Mouse (Mus musculus) neural tube, embryonic 13.5 days (tissue): ENCODE results near the gene Zp3r. TPM values are rescaled to one million over a fixed set of nuclear protein-coding genes. Genes with fewer than 3 reads are reported as not detected.
"Not testable (repeated sequence)": the region's sequence is repeated elsewhere in the genome, so short reads cannot be mapped to it uniquely, and the experiment has no call there.

Experiments used
- ATAC-seq: fragments of 200-750 bp; cut with Nextera tagmentation; 2 replicates; pipeline ENCODE4 v1.8.0; 2017; ENCODE audit warnings: low read depth, mild to moderate bottlenecking, moderate TSS enrichment, moderate library complexity
- H3K27ac ChIP-seq: fragments of 300-500 bp; sonication (generic); replicated peaks from 2 replicates; pipeline ENCODE4 v1.5.1; 2015; ENCODE audit warnings: moderate library complexity, mild to moderate bottlenecking, inconsistent platforms
- H3K27me3 ChIP-seq: fragments of 300-500 bp; sonication (generic); 2 replicates; pipeline ENCODE4 v1.6.1; 2015; ENCODE audit warnings: mild to moderate bottlenecking, inconsistent platforms
- H3K36me3 ChIP-seq: fragments of 300-500 bp; sonication (generic); 2 replicates; pipeline ENCODE4 v1.6.1; 2015; ENCODE audit warnings: mild to moderate bottlenecking, inconsistent platforms
- H3K4me1 ChIP-seq: fragments of 300-500 bp; sonication (generic); replicated peaks from 2 replicates; pipeline ENCODE4 v1.6.1; 2015; ENCODE audit warnings: inconsistent platforms
- H3K4me2 ChIP-seq: fragments of 300-500 bp; sonication (generic); 2 replicates; pipeline ENCODE4 v1.6.1; 2015; ENCODE audit warnings: inconsistent platforms, mild to moderate bottlenecking, moderate library complexity
- H3K4me3 ChIP-seq: fragments of 300-500 bp; sonication (generic); 2 replicates; pipeline ENCODE4 v1.5.1; 2015; ENCODE audit warnings: mild to moderate bottlenecking, inconsistent platforms
- H3K9ac ChIP-seq: fragments of 300-500 bp; sonication (generic); 2 replicates; pipeline ENCODE4 v1.6.1; 2015; ENCODE audit warnings: moderate library complexity, mild to moderate bottlenecking, inconsistent platforms
- H3K9me3 ChIP-seq: fragments of 300-500 bp; sonication (generic); 2 replicates; pipeline ENCODE4 v1.6.1; 2016; ENCODE audit warnings: inconsistent platforms
- WGBS: fragments of 180-500 bp; shearing (Covaris S2); methylation state at CpG from one replicate; pipeline ENCODE4 v1.1.7; 2015; 5-methylcytosine and 5-hydroxymethylcytosine counted together
- polyA plus RNA-seq: library from polyadenylated mRNA; unstranded; fragments of >200 nt; fragmentation: Nextera tagmentation; extraction: Ambion mirVana; gene quantifications from 2 replicates; pipeline ENCODE4 v1.2.1, GENCODE M21; 2015

The Zp3r gene
- polyA plus RNA-seq, result not detected in 2 replicates

DNA sequence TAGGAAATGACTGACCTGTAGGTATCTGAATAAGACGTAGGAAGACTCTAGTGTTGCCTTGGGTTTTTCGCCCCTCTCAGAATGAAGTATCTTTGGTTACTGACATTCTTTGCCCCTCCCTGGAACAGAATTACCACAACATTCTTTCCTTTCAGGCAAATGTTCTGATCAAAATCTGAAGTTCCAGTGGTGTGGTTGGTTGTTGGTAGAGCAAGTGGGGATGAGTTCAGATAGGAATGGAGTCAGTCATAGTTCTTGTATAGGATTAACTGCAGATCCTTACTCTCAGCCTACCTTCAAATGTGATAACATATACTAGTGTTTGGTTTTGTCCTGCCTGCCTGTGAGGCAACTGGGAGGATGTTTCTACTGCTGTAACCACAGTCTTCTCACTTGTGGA, at the start of gene Zp3r:
Gene Zp3r (minus strand): TSS at position 101 of the 400 bp plus-strand sequence.
- no peaks in the 10 kb centered on the region for H3K36me3 ChIP-seq
- H3K4me3 ChIP-seq, result no peak within 1 kb of the TSS
- ATAC-seq, result no peak
- H3K27me3 ChIP-seq, result no peaks in the 10 kb centered on the region
- H3K27ac ChIP-seq, result no peak within 1 kb of the TSS
- 96% methylated on average over 2 of the region's 2 CpGs for WGBS
- H3K4me1 ChIP-seq, result no peaks in the 10 kb centered on the region
- no peak within 1 kb of the TSS for H3K9ac ChIP-seq
- no peak within 1 kb of the TSS for H3K4me2 ChIP-seq
- no peaks in the 10 kb centered on the region for H3K9me3 ChIP-seq

DNA sequence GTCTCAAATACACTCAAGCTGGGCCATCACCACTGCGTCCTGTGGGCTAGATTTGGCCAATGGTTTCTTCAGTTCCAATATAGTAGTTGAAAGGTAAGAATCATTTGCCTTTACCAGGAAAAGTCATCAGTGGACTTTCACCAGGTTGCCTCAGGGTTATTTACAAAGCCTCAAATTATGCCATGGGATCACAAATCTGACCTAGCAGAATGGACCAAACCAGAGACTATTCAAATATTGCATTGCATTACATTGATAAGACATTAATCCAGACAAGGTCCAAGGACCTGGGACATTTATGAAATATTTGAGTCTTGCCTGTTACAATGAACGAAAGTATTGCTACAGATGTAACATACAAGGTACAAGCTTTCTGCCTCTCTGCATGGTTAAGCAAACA, 49.1 kb upstream of the Zp3r start:
- no peaks in the 10 kb centered on the region for H3K27me3 ChIP-seq
- no peak overlapping the region for H3K27ac ChIP-seq
- H3K9me3 ChIP-seq, result no peaks in the 10 kb centered on the region
- no peak for ATAC-seq
- no peak overlapping the region for H3K4me3 ChIP-seq
- H3K36me3 ChIP-seq, result no peaks in the 10 kb centered on the region
- WGBS, result 90% methylated on average over 2 of the region's 2 CpGs
- no peak overlapping the region for H3K9ac ChIP-seq
- no peaks in the 10 kb centered on the region for H3K4me1 ChIP-seq
- no peak overlapping the region for H3K4me2 ChIP-seq

DNA sequence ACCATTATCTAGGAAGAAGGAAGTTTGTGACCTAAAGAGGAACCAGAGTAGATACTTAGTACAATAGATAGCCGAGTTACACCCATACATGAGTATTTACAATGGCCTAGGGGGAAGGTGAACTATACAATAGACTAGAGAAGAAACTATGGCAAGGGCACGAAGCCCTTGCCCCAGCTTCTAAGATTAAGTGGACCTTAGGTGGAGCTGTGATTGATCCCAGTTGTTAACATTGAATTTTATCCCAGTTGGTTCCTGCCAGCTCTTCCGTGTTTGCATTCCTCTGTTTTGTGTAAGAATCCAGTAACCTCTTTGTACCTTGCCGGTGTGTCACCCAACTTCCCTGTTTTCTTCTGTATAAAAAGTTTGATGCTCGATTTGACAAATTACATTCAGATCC, 34.2 kb upstream of the Zp3r start:
- H3K4me1 ChIP-seq, ATAC-seq, H3K9me3 ChIP-seq, H3K9ac ChIP-seq, H3K36me3 ChIP-seq, H3K27ac ChIP-seq, H3K27me3 ChIP-seq, H3K4me2 ChIP-seq, H3K4me3 ChIP-seq: not testable (repeated sequence)
- WGBS, result 92% methylated on average over 5 of the region's 5 CpGs

DNA sequence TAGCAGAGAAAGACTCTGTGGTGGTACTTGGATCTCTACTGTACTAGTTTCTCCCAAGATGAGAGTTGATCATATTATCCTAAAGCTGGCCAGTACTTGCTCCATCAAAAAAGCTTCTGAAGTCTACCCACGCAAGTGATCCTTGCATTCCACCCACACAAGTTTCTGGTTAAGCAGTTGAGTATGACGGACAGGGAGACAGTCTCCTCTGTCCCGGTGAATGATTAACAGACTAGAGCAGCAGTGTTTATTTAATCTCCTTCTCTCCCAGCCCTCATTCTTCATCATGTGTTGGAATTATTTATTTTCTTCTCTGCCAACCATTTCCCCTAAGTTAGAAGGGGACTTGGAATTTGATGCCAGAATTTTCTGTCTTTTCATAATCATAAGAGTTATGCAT, 32.0 kb upstream of the Zp3r start, which contains the start of gene C4bp:
Gene C4bp (minus strand): TSS at position 179 of the 400 bp plus-strand sequence.
- H3K4me1 ChIP-seq, result no peaks in the 10 kb centered on the region
- H3K4me3 ChIP-seq, result no peak within 1 kb of the TSS
- H3K4me2 ChIP-seq, result no peak within 1 kb of the TSS
- H3K27ac ChIP-seq, result no peak within 1 kb of the TSS
- H3K27me3 ChIP-seq, result no peaks in the 10 kb centered on the region
- no peak within 1 kb of the TSS for H3K9ac ChIP-seq
- 81% methylated on average over 3 of the region's 3 CpGs for WGBS
- no peaks in the 10 kb centered on the region for H3K9me3 ChIP-seq
- no peak for ATAC-seq
- no peaks in the 10 kb centered on the region for H3K36me3 ChIP-seq

DNA sequence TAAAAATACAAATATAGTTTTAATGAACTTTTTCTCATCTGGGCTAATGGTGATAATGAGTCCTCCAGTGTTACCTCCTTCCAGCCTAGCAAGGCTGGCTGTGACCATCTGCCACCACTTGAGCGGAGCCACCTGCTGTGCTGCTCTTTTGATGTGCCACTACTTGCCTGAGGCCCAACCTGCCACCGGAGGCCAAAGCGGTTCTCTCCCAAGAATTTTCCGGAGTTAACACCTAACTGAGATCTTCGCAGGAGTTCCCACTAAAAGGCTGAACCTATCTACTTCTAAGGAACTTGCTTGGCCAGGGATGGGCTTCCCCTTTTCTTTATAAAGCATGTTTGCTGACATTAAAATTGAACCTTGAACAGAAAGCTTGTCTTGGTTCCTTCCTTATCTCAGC, 30.2 kb upstream of the Zp3r start:
- H3K4me3 ChIP-seq, H3K27ac ChIP-seq, H3K4me2 ChIP-seq, H3K27me3 ChIP-seq, H3K4me1 ChIP-seq, ATAC-seq, H3K9ac ChIP-seq, H3K36me3 ChIP-seq, H3K9me3 ChIP-seq: not testable (repeated sequence)
- 36% methylated on average over 5 of the region's 5 CpGs for WGBS

DNA sequence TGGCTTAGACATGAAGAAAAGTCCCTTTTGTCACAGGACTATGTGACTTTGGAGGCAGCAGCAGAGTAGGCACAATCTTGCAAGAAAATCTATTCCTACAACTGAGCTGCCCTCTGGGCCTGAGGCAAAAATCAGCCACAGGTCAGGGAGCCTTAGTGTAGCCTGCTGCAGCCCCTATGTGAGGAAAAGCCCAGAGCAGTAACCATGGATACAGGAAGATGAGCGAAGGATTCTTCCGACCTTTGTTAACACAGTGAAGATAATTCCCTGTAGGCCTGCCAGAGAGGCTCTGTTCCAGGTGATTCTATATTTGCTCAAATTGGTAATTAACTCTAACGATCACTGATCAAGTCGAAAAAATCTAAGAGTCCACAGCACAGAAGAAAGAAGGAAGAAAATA, 14.7 kb upstream of the Zp3r start:
- 61% methylated on average over 4 of the region's 4 CpGs for WGBS

DNA sequence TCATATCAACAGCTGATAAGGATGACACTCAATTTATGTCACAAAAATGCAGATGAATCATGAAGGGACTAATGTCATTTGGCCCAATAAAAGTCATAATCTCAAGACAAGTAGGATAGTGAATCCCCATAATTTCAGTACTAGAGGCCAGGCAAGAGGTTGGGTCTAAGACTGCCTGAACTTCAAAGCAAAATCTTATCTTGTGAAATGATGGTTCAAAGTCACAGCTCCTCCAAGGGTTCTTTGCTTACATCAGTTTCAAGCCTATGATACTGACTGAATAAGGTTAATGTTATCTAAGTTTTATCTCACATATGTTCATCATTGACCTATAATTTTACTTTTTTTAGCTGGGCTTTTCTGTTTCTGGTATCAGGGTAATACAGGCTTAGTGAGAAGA, 11.5 kb upstream of the Zp3r start:
- H3K9me3 ChIP-seq, result no peaks in the 10 kb centered on the region
- H3K27ac ChIP-seq, result no peak overlapping the region
- no peaks in the 10 kb centered on the region for H3K36me3 ChIP-seq
- no peaks in the 10 kb centered on the region for H3K4me1 ChIP-seq
- no peak overlapping the region for H3K9ac ChIP-seq
- H3K4me2 ChIP-seq, result no peak overlapping the region
- no peak for ATAC-seq
- H3K27me3 ChIP-seq, result no peaks in the 10 kb centered on the region
- H3K4me3 ChIP-seq, result no peak overlapping the region

More for the DNA sequence above, 14.7 kb upstream of the Zp3r start:
- ATAC-seq, result no peak
- Histone ChIP-seq H3K9me3 (no peaks in the 10 kb centered on the region), H3K4me2 (no peak overlapping the region), H3K4me3 (no peak overlapping the region), H3K27ac (no peak overlapping the region), H3K9ac (no peak overlapping the region), H3K27me3 (no peaks in the 10 kb centered on the region), H3K36me3 (no peaks in the 10 kb centered on the region), H3K4me1 (no peaks in the 10 kb centered on the region)

DNA sequence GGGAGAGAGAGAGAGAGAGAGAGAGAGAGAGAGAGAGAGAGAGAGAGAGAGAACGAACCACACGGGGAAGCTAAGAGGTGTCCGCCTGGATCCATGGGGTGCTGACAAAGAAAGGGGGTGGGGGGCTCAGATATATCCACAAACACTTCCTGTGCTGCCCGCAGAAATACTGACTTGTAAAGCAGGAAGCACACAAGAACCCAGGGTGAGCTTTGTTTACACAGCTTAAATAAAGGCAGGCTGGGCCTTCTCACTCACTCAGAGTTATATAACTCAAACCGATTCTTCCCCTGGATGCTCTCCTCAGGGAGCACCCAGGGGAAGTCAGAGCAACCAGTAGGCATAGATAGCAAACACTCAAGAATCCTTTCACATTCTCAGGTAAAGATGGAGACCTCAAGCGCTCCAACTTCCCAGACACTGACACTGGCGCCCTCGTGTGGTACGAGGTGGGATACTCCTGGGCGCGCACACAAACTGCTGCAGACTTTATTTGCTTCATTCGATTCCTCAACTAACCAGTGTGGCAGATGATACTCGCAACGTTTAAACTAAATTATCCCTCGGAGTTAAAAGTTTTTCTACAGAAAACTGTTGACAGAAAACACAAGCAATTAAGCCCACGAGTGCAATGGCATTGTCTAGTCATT, 4.5 kb upstream of the Zp3r start:
- no peak overlapping the region for H3K4me2 ChIP-seq
- no peaks in the 10 kb centered on the region for H3K4me1 ChIP-seq
- no peak; the same call in 1 of the 2 replicates for ATAC-seq

DNA sequence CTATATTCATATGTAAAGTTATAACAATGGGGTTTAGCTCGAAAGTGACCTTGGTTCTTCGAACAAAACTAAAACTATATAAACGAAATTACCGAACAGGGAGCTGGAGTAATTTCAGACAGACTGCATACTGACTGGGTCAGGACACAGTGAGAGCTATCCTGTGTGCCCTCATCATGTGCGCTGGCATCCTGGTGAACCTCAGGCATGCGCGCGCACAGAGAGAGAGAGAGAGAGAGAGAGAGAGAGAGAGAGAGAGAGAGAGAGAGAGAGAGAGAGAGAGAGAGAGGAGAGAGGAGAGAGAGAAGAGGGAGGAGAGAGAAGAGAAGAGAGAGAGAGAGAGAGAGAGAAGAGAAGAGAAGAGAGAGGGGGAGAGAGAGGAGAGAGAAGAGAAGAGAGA, 3.9 kb upstream of the Zp3r start:
- Histone ChIP-seq H3K27me3 (no peaks in the 10 kb centered on the region), H3K4me1 (no peaks in the 10 kb centered on the region), H3K4me3 (no peak overlapping the region), H3K9me3 (no peaks in the 10 kb centered on the region), H3K27ac (no peak overlapping the region), H3K36me3 (no peaks in the 10 kb centered on the region), H3K4me2 (no peak overlapping the region), H3K9ac (no peak overlapping the region)
- 91% methylated on average over 8 of the region's 8 CpGs for WGBS
- no peak for ATAC-seq

More for the DNA sequence above, 4.5 kb upstream of the Zp3r start:
- H3K36me3 ChIP-seq, result no peaks in the 10 kb centered on the region
- H3K27me3 ChIP-seq, result no peaks in the 10 kb centered on the region
- H3K9me3 ChIP-seq, result no peaks in the 10 kb centered on the region
- H3K9ac ChIP-seq, result no peak overlapping the region
- WGBS, result 34% methylated on average over 16 of the region's 16 CpGs
- H3K27ac ChIP-seq, result no peak overlapping the region
- no peak overlapping the region for H3K4me3 ChIP-seq

DNA sequence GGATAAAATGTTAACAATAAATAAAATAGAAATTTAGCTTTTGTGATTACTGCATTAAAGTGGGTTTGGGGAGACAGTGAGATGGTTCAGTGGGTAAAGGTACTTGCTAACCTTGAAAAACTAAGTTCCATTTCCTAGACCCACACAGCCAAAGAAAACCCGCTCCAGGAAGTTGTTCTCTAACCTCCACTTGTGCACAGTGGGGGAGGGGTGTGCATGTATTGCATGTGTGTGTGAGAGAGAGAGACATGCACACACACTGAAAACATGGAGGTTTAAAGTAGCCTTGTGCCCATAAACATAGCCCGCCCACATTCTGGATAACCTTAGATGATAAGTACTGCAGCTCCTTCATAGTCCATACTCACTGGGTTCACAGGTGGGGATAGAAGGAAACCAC, 33.1 kb downstream of the Zp3r start:
- 96% methylated on average over 2 of the region's 2 CpGs for WGBS

DNA sequence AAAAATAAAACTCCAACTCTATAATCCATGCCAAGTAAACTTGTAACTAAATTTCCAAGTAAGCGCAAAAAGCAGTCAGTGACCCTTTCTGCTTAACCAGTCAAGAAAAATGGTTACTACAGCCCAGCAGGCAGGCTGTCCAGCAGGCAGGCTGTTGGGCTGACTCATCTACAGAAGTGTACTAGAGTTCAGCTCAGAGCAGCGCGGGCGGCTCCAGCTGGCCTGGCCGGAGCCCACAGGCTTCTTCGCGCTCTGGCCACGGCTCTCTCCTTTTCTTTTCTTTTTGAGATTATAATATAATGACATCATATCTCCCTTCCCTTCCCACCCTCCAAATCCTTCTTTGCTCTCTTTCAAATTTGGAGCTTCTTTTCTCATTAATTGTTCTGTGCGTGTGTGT, 40.8 kb downstream of the Zp3r start:
- H3K27me3 ChIP-seq, result no peaks in the 10 kb centered on the region

More for the DNA sequence above, 33.1 kb downstream of the Zp3r start:
- no peak for ATAC-seq
- H3K27ac ChIP-seq, result no peak overlapping the region
- no peak overlapping the region for H3K4me2 ChIP-seq
- H3K27me3 ChIP-seq, result no peaks in the 10 kb centered on the region
- H3K9ac ChIP-seq, result no peak overlapping the region
- H3K36me3 ChIP-seq, result no peaks in the 10 kb centered on the region
- H3K4me1 ChIP-seq, result no peaks in the 10 kb centered on the region
- no peak overlapping the region for H3K4me3 ChIP-seq
- no peaks in the 10 kb centered on the region for H3K9me3 ChIP-seq

DNA sequence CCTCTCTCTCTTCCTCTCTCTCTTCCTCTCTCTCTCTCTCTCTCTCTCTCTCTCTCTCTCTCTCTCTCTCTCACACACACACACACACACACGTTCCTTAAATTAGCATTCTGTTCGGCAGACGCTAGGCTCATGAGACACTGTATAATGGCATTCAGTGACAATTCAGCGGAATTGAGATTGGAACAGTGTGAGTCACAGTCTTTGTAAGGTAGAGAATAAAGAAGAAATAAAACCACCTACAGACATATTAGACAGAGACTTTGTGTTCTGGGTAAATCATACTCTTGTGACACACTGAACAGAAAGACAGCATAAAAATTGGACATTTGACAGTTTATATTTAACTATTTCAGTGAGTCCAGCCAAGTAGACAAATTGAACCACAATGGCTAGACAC, 53.0 kb downstream of the Zp3r start:
- Histone ChIP-seq H3K27ac (no peak overlapping the region), H3K4me2 (no peak overlapping the region), H3K9ac (no peak overlapping the region), H3K4me1 (no peaks in the 10 kb centered on the region), H3K27me3 (no peaks in the 10 kb centered on the region), H3K36me3 (no peaks in the 10 kb centered on the region), H3K9me3 (no peaks in the 10 kb centered on the region), H3K4me3 (no peak overlapping the region)
- ATAC-seq, result no peak
- WGBS, result 77% methylated on average over 4 of the region's 4 CpGs

More for the DNA sequence above, 40.8 kb downstream of the Zp3r start:
- H3K9me3 ChIP-seq, result no peaks in the 10 kb centered on the region
- H3K9ac ChIP-seq, result no peak overlapping the region
- WGBS, result 92% methylated on average over 9 of the region's 9 CpGs
- no peaks in the 10 kb centered on the region for H3K4me1 ChIP-seq
- ATAC-seq, result no peak
- no peak overlapping the region for H3K4me2 ChIP-seq
- no peak overlapping the region for H3K27ac ChIP-seq
- H3K36me3 ChIP-seq, result no peaks in the 10 kb centered on the region
- no peak overlapping the region for H3K4me3 ChIP-seq

DNA sequence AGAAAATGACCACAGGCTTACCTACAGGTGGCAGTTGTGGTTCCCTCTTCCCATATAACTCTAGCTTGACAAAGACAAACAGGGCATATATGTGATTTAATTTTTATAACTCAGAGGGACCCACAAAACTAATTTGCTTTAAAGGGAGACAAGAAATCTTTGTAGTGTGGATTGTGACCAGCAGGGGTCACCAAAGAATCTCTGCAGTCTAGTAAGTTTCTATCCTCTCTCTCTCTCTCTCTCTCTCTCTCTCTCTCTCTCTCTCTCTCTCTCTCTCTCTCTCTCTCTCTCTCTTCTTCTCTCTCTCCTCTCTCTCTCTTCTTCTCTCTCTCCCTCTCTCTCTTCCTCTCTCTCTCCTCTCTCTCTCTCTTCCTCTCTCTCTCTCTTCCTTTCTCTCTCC, 53.5 kb downstream of the Zp3r start:
- Histone ChIP-seq H3K36me3 (no peaks in the 10 kb centered on the region), H3K4me3 (no peak overlapping the region), H3K4me2 (no peak overlapping the region), H3K27ac (no peak overlapping the region), H3K4me1 (no peaks in the 10 kb centered on the region), H3K27me3 (no peaks in the 10 kb centered on the region), H3K9me3 (no peaks in the 10 kb centered on the region), H3K9ac (no peak overlapping the region)
- no peak for ATAC-seq
